Mouse (Mus musculus): Measurements from ENCODE around the gene Tcp10a.
A peak's percentile ranks its signal among the peaks of the same experiment; 100 is the strongest.
"Not testable (repeated sequence)": the region's sequence is repeated elsewhere in the genome, so short reads cannot be mapped to it uniquely, and the experiment has no call there.

Gene Tcp10a

GRCm38 (mm10) chr17:7324346-7324745, at the start of gene Tcp10a:
Gene Tcp10a (plus strand): TSS chr17:7324646.
- not testable (repeated sequence) for DNase-seq (ENCODE audit: low spot score in 2 of 2)

- no peak for DNase-seq (ENCODE audit: low spot score in 2 of 2)
Observed at GRCm38 (mm10) chr17:7278702-7279242, 45.7 kb upstream of the Tcp10a start.

- DNase-seq (ENCODE audit: low spot score in 2 of 2): no peak
Observed at GRCm38 (mm10) chr17:7279251-7279650, 45.2 kb upstream of the Tcp10a start.

GRCm38 (mm10) chr17:7284297-7284910, 40.0 kb upstream of the Tcp10a start:
- DNase-seq (ENCODE audit: low spot score in 2 of 2): no peak

- no peak for DNase-seq (ENCODE audit: low spot score in 2 of 2)
Observed at GRCm38 (mm10) chr17:7285292-7285691, 39.2 kb upstream of the Tcp10a start.

- no peak for DNase-seq (ENCODE audit: low spot score in 2 of 2)
Observed at GRCm38 (mm10) chr17:7286422-7287050, 37.9 kb upstream of the Tcp10a start.

- DNase-seq (ENCODE audit: low spot score in 2 of 2): no peak
Observed at GRCm38 (mm10) chr17:7292012-7292684, 32.3 kb upstream of the Tcp10a start.

- peak; percentile 51 to 53 for DNase-seq (ENCODE audit: low spot score in 2 of 2)
Observed at GRCm38 (mm10) chr17:7306278-7307196, 17.9 kb upstream of the Tcp10a start.

- DNase-seq (ENCODE audit: low spot score in 2 of 2): not testable (repeated sequence)
Observed at GRCm38 (mm10) chr17:7315693-7316382, 8.6 kb upstream of the Tcp10a start.

- not testable (repeated sequence) for DNase-seq (ENCODE audit: low spot score in 2 of 2)
Observed at GRCm38 (mm10) chr17:7319789-7320188, 4.7 kb upstream of the Tcp10a start.

- not testable (repeated sequence) for DNase-seq (ENCODE audit: low spot score in 2 of 2)
Observed at GRCm38 (mm10) chr17:7326415-7326814, 2.0 kb downstream of the Tcp10a start.

- DNase-seq (ENCODE audit: low spot score in 2 of 2): not testable (repeated sequence)
Observed at GRCm38 (mm10) chr17:7332745-7333144, 8.3 kb downstream of the Tcp10a start.

- DNase-seq (ENCODE audit: low spot score in 2 of 2): not testable (repeated sequence)
Observed at GRCm38 (mm10) chr17:7337381-7337780, 12.9 kb downstream of the Tcp10a start.

GRCm38 (mm10) chr17:7348765-7349164, 24.3 kb downstream of the Tcp10a start:
- DNase-seq (ENCODE audit: low spot score in 2 of 2): not testable (repeated sequence)

GRCm38 (mm10) chr17:7352596-7352995, 28.1 kb downstream of the Tcp10a start, which contains the start of gene Ttll2:
Gene Ttll2 (minus strand): TSS chr17:7352696.
- DNase-seq (ENCODE audit: low spot score in 2 of 2): not testable (repeated sequence)

GRCm38 (mm10) chr17:7359806-7360205, 35.4 kb downstream of the Tcp10a start:
- not testable (repeated sequence) for DNase-seq (ENCODE audit: low spot score in 2 of 2)

- peak in 1 of 2 experiments; percentile 24 for DNase-seq (ENCODE audit: low spot score in 2 of 2)
Observed at GRCm38 (mm10) chr17:7360749-7361465, 36.5 kb downstream of the Tcp10a start.

- DNase-seq (ENCODE audit: low spot score in 2 of 2): not testable (repeated sequence)
Observed at GRCm38 (mm10) chr17:7365615-7366014, 41.2 kb downstream of the Tcp10a start.

- not testable (repeated sequence) for DNase-seq (ENCODE audit: low spot score in 2 of 2)
Observed at GRCm38 (mm10) chr17:7366265-7366664, 41.8 kb downstream of the Tcp10a start.
